Mouse (Mus musculus) bone marrow macrophage, adult 2 months (primary cell): ENCODE data around the gene Gdnf.

Source experiments
- CTCF ChIP-seq: IDR thresholded peaks from 2 replicates; pipeline ENCODE4 v1.5.1; 2012; ENCODE audit warnings: low read depth, mild to moderate bottlenecking, low read length, moderate library complexity
- POLR2A ChIP-seq: IDR thresholded peaks from 2 replicates; pipeline ENCODE4 v1.6.1; 2012; ENCODE audit warnings: mild to moderate bottlenecking, low read depth, low read length, borderline replicate concordance

- TF ChIP-seq CTCF: no peak
- no peak for TF ChIP-seq POLR2A
Measured at GRCm38 (mm10) chr15:7865305-7865704, 54.7 kb downstream of the Gdnf start.
